Mouse (Mus musculus) embryonic fibroblast, embryonic 13.5 days (primary cell): ENCODE results near the gene Eml5.

Experiments used
- CTCF ChIP-seq: IDR thresholded peaks from 2 replicates; pipeline ENCODE4 v1.5.1; 2011; ENCODE audit warnings: mild to moderate bottlenecking, control low read depth, low read length, moderate library complexity, borderline replicate concordance; ENCODE audit not compliant: insufficient read depth
- POLR2A ChIP-seq: IDR thresholded peaks from 2 replicates; pipeline ENCODE4 v1.6.1; 2011; ENCODE audit warnings: low read depth, mild to moderate bottlenecking, control low read depth, low read length, moderate library complexity

GRCm38 (mm10) chr12:98920194-98920991 is 19.1 kb upstream of the Eml5 start, which contains the start of gene Ttc8:
- TF ChIP-seq CTCF = no peak
- TF ChIP-seq POLR2A = peak; percentile 79
